Mouse (Mus musculus) liver, embryonic 14.5 days (tissue): ENCODE data around the gene Ccl22. TPM values are rescaled to one million over a fixed set of nuclear protein-coding genes. Genes with fewer than 3 reads are reported as not detected.

Experiments
- ATAC-seq: fragments of 200-750 bp; cut with Nextera tagmentation; 2 replicates; pipeline ENCODE4 v1.8.0; 2017; ENCODE audit warnings: moderate number of reproducible peaks, mild to moderate bottlenecking, moderate library complexity; ENCODE audit not compliant: insufficient read depth
- DNase-seq, 3 experiments: peaks; one replicate each; pipeline ENCODE4 v3.0.0-alpha.2; 2012 to 2013; ENCODE audit warnings: low read depth in 3 of 3, low spot score in 3 of 3
- H3K27ac ChIP-seq: fragments of 300-500 bp; sonication (generic); 2 replicates; pipeline ENCODE4 v1.5.1; 2014; ENCODE audit warnings: moderate library complexity, mild to moderate bottlenecking, control low read depth, inconsistent platforms
- H3K27me3 ChIP-seq: fragments of 300-500 bp; sonication (generic); 2 replicates; pipeline ENCODE4 v1.6.1; 2014; ENCODE audit warnings: mild to moderate bottlenecking, low read length, moderate library complexity; ENCODE audit not compliant: control insufficient read depth, insufficient read depth
- H3K36me3 ChIP-seq: fragments of 300-500 bp; sonication (generic); replicated peaks from 2 replicates; pipeline ENCODE4 v1.6.1; 2014; ENCODE audit warnings: low read depth; ENCODE audit not compliant: control insufficient read depth, insufficient read depth
- H3K4me1 ChIP-seq, 2 experiments: fragments of 200-500 bp in 1 of 2; fragments of 300-500 bp in 1 of 2; sonication (generic) in 1 of 2; replicated peaks; 2 replicates each; pipeline ENCODE4 v1.6.1; 2012 to 2014; ENCODE audit warnings: antibody characterized with exemption in 1 of 2, inconsistent platforms in 1 of 2, low read length in 1 of 2; ENCODE audit not compliant: control insufficient read depth in 2 of 2, insufficient read depth in 2 of 2
- H3K4me2 ChIP-seq: fragments of 300-500 bp; sonication (generic); 2 replicates; pipeline ENCODE4 v1.6.1; 2014; ENCODE audit warnings: low read depth, mild to moderate bottlenecking, control low read depth, moderate library complexity
- H3K4me3 ChIP-seq, 2 experiments: fragments of 200-500 bp in 1 of 2; fragments of 300-500 bp in 1 of 2; sonication (generic) in 1 of 2; 2 replicates each; pipeline ENCODE4 v1.5.1; 2012 to 2014; ENCODE audit warnings: low read depth in 2 of 2, low read length in 2 of 2, mild to moderate bottlenecking in 2 of 2, control low read depth in 1 of 2, inconsistent platforms in 1 of 2, moderate library complexity in 1 of 2; ENCODE audit not compliant: insufficient read depth in 1 of 2
- H3K9ac ChIP-seq: fragments of 300-500 bp; sonication (generic); replicated peaks from 2 replicates; pipeline ENCODE4 v1.6.1; 2014; ENCODE audit warnings: mild to moderate bottlenecking, control low read depth, moderate library complexity
- H3K9me3 ChIP-seq: fragments of 300-500 bp; sonication (generic); 2 replicates; pipeline ENCODE4 v1.6.1; 2016; ENCODE audit warnings: low read length, mixed read lengths; ENCODE audit not compliant: control insufficient read depth
- CTCF ChIP-seq: IDR thresholded peaks from 2 replicates; pipeline ENCODE4 v1.5.1; 2016; ENCODE audit warnings: antibody characterized with exemption, low read depth, control low read depth
- EP300 ChIP-seq: IDR thresholded peaks from 2 replicates; pipeline ENCODE4 v1.6.1; 2016; ENCODE audit warnings: antibody characterized with exemption, low read depth
- WGBS: fragments of 180-500 bp; shearing (Covaris S2); extraction: QIAGEN DNeasy Blood & Tissue Kit; methylation state at CpG from one replicate; pipeline ENCODE4 v1.1.7; 2014; ENCODE audit not compliant: insufficient replicate concordance; 5-methylcytosine and 5-hydroxymethylcytosine counted together
- polyA plus RNA-seq, 2 experiments: library from polyadenylated mRNA; depleted of rRNA in 1 of 2; stranded (reverse) in 1 of 2; unstranded in 1 of 2; fragments of >200 nt; fragmentation: Nextera tagmentation in 1 of 2; extraction: Ambion mirVana in 1 of 2; gene quantifications; 2 replicates each; pipeline versions ENCODE4 v1.2.1 to v1.2.3; 2012 to 2014

Gene Ccl22
- polyA plus RNA-seq, 2 experiments = 0.17 to 0.22 TPM

- TF ChIP-seq EP300 (no peak), CTCF (no peak)
- no peaks in the 10 kb centered on the region for H3K36me3 ChIP-seq
- WGBS = 61% methylated on average over 10 of the region's 10 CpGs
These were observed 39.7 kb upstream of the Ccl22 start for GRCm38 (mm10) chr8:94705581-94706245.

GRCm38 (mm10) chr8:94706732-94707395 lies 38.5 kb upstream of the Ccl22 start:
- Histone ChIP-seq H3K4me2 (no peak overlapping the region), H3K36me3 (no peaks in the 10 kb centered on the region), H3K4me3 (no peak overlapping the region), H3K4me1 (peaks cover 0 to 17% of the 10 kb centered on the region in 2 experiments), H3K27me3 (no peaks in the 10 kb centered on the region; the same call in 1 of the 2 replicates), H3K27ac (no peak overlapping the region), H3K9me3 (no peaks in the 10 kb centered on the region), H3K9ac (no peak overlapping the region)
- no peak for ATAC-seq
- 66% methylated on average over 9 of the region's 9 CpGs for WGBS
- no peak for TF ChIP-seq CTCF
- no peak for TF ChIP-seq EP300
- DNase-seq = no peak

More at GRCm38 (mm10) chr8:94705581-94706245, 39.7 kb upstream of the Ccl22 start:
- Histone ChIP-seq H3K4me2 (no peak overlapping the region), H3K4me3 (no peak overlapping the region), H3K4me1 (peaks cover 0 to 13% of the 10 kb centered on the region in 2 experiments), H3K27me3 (no peaks in the 10 kb centered on the region; the same call in 1 of the 2 replicates), H3K9ac (no peak overlapping the region), H3K27ac (no peak overlapping the region), H3K9me3 (no peaks in the 10 kb centered on the region)
- ATAC-seq = no peak
- DNase-seq = no peak

- no peak overlapping the region for H3K9ac ChIP-seq
- no peak overlapping the region for H3K27ac ChIP-seq
- H3K4me3 ChIP-seq = no peak overlapping the region
- H3K4me2 ChIP-seq = no peak overlapping the region
- no peak for ATAC-seq
- TF ChIP-seq CTCF = no peak
- TF ChIP-seq EP300 = no peak
- H3K27me3 ChIP-seq = peaks cover 9% of the 10 kb centered on the region
- H3K36me3 ChIP-seq = no peaks in the 10 kb centered on the region
- H3K9me3 ChIP-seq = no peaks in the 10 kb centered on the region
- H3K4me1 ChIP-seq = peaks cover 0 to 5% of the 10 kb centered on the region in 2 experiments; a peak in 1 of 4 replicates
- 63% methylated on average over 8 of the region's 8 CpGs for WGBS
- no peak for DNase-seq
These were observed 35.1 kb upstream of the Ccl22 start for GRCm38 (mm10) chr8:94710336-94710735.

GRCm38 (mm10) chr8:94711160-94711718 lies 34.2 kb upstream of the Ccl22 start:
- DNase-seq = no peak
- no peak overlapping the region for H3K27ac ChIP-seq
- no peak overlapping the region for H3K4me2 ChIP-seq
- H3K4me3 ChIP-seq = no peak overlapping the region
- ATAC-seq = no peak
- peaks cover 9% of the 10 kb centered on the region; the same call in 1 of the 2 replicates for H3K27me3 ChIP-seq
- peaks cover 0 to 5% of the 10 kb centered on the region in 2 experiments; a peak in 1 of 4 replicates for H3K4me1 ChIP-seq
- TF ChIP-seq CTCF (no peak), EP300 (no peak)
- H3K36me3 ChIP-seq = no peaks in the 10 kb centered on the region
- no peak overlapping the region for H3K9ac ChIP-seq
- H3K9me3 ChIP-seq = no peaks in the 10 kb centered on the region
- 16% methylated on average over 5 of the region's 5 CpGs for whole genome bisulfite sequencing

- H3K9me3 ChIP-seq = no peaks in the 10 kb centered on the region
- H3K9ac ChIP-seq = no peak overlapping the region
- H3K27ac ChIP-seq = no peak overlapping the region
- no peak overlapping the region for H3K4me3 ChIP-seq
- no peaks in the 10 kb centered on the region for H3K36me3 ChIP-seq
- H3K4me2 ChIP-seq = no peak overlapping the region
- peaks cover 9% of the 10 kb centered on the region; the same call in 1 of the 2 replicates for H3K27me3 ChIP-seq
- DNase-seq (no peak), ATAC-seq (no peak)
- WGBS = 38% methylated on average over 5 of the region's 5 CpGs
- H3K4me1 ChIP-seq = 0 out of 4 replicates have a peak, but pooled peaks cover 0 to 4% of the 10 kb centered on the region in 2 experiments
- TF ChIP-seq CTCF (no peak), EP300 (no peak)
These were observed 30.8 kb upstream of the Ccl22 start for GRCm38 (mm10) chr8:94714556-94714955.
